Mouse (Mus musculus): ENCODE measurements at regions not wholly inside any gene's neighbourhood (a gene's known extent, or its start where the extent isn't known, plus 50 kb on each side); places are given as distances from the start of the nearest gene placed in this dataset.

DNA sequence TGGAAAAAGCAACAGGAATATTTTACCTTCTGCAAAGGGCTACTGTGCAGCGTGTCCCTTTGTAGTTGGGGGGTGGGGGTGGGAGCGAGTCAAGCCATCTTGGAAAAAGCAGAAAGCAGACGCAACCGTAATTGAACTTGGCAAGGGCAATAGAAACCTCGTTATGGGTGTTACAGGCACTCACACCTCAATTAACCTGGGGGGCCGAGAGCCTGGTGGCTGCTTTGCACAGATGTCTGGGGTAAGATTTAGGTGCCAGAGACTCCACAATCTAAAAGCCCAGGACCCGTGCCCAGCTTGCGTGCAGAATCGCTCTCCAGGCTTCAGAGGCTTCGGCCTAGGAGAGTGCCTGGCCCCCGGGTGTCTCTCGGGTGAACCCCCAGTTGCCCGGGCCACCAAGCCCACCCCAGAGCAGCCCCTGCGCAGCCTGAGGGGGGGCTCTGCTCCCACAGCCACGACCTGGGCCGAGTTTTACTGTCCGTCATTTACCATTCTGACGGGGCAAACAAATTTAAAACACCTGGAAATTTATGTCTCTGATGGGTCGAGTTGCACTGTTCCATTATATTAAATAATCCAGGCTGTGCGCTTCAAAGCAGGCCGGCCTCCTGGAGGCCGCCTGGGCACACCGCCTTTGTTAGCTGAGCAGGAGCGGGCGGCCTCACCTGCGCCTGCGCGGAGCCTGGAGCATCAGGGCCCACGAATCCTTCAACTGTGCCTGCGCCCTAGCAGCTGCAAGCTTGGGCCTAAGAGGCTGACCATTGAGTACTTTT, 212.4 kb downstream of the Srbd1 start:
- Histone ChIP-seq H3K4me1 (ENCODE audit: control insufficient read depth, insufficient read depth) (no peaks in the 10 kb centered on the region), H3K9ac (replicated peaks; ENCODE audit: low read depth, low read length) (no peak overlapping the region), H3K36me3 (replicated peaks; ENCODE audit: control insufficient read depth, insufficient read depth, low read length) (no peaks in the 10 kb centered on the region), H3K27me3 (ENCODE audit: control insufficient read depth, insufficient read depth, low read length) (no peaks in the 10 kb centered on the region), H3K4me3 (ENCODE audit: low read depth, low read length) (no peak overlapping the region), H3K4me2 (ENCODE audit: low read depth, low read length) (no peak overlapping the region), H3K27ac (ENCODE audit: low read depth) (no peak overlapping the region), H3K9me3 (replicated peaks; ENCODE audit: control insufficient read depth, low read length) (no peaks in the 10 kb centered on the region)
- WGBS, result 86% methylated on average over 30 of the region's 30 CpGs
- DNase-seq (ENCODE audit: low spot score) (no peak), ATAC-seq (ENCODE audit: insufficient read depth, low read depth) (no peak)
- no peak for TF ChIP-seq EP300 (IDR thresholded peaks at IDR 0.05; ENCODE audit: low read depth)
- no peak for TF ChIP-seq CTCF (IDR thresholded peaks at IDR 0.05; ENCODE audit: low read depth)

GRCm38 (mm10) chr17:85931955-85932354, 213.0 kb downstream of the Srbd1 start:
- no peak for ATAC-seq (ENCODE audit: insufficient read depth, low read depth)
- no peak for DNase-seq (ENCODE audit: low spot score)
- Histone ChIP-seq H3K4me1 (ENCODE audit: control insufficient read depth, insufficient read depth) (no peaks in the 10 kb centered on the region), H3K4me3 (ENCODE audit: low read depth, low read length) (no peak overlapping the region), H3K27me3 (ENCODE audit: control insufficient read depth, insufficient read depth, low read length) (no peaks in the 10 kb centered on the region), H3K27ac (ENCODE audit: low read depth) (no peak overlapping the region), H3K9ac (replicated peaks; ENCODE audit: low read depth, low read length) (no peak overlapping the region), H3K9me3 (replicated peaks; ENCODE audit: control insufficient read depth, low read length) (no peaks in the 10 kb centered on the region), H3K4me2 (ENCODE audit: low read depth, low read length) (no peak overlapping the region), H3K36me3 (replicated peaks; ENCODE audit: control insufficient read depth, insufficient read depth, low read length) (no peaks in the 10 kb centered on the region)
- TF ChIP-seq EP300 (IDR thresholded peaks at IDR 0.05; ENCODE audit: low read depth), result no peak
- TF ChIP-seq CTCF (IDR thresholded peaks at IDR 0.05; ENCODE audit: low read depth), result no peak
- 88% methylated on average over 10 of the region's 10 CpGs for WGBS

GRCm38 (mm10) chr17:85930789-85931188, 214.2 kb downstream of the Srbd1 start:
- no peaks in the 10 kb centered on the region for H3K27me3 ChIP-seq (ENCODE audit: control insufficient read depth, insufficient read depth, low read length)
- no peak overlapping the region for H3K4me2 ChIP-seq (ENCODE audit: low read depth, low read length)
- TF ChIP-seq CTCF (IDR thresholded peaks at IDR 0.05; ENCODE audit: low read depth), result no peak
- no peak for TF ChIP-seq EP300 (IDR thresholded peaks at IDR 0.05; ENCODE audit: low read depth)
- H3K9me3 ChIP-seq (replicated peaks; ENCODE audit: control insufficient read depth, low read length), result no peaks in the 10 kb centered on the region
- no peaks in the 10 kb centered on the region for H3K4me1 ChIP-seq (ENCODE audit: control insufficient read depth, insufficient read depth)
- no peak overlapping the region for H3K4me3 ChIP-seq (ENCODE audit: low read depth, low read length)
- H3K36me3 ChIP-seq (replicated peaks; ENCODE audit: control insufficient read depth, insufficient read depth, low read length), result no peaks in the 10 kb centered on the region
- no peak for DNase-seq (ENCODE audit: low spot score)
- 81% methylated on average over 5 of the region's 5 CpGs for WGBS
- no peak overlapping the region for H3K9ac ChIP-seq (replicated peaks; ENCODE audit: low read depth, low read length)
- no peak overlapping the region for H3K27ac ChIP-seq (ENCODE audit: low read depth)
- no peak for ATAC-seq (ENCODE audit: insufficient read depth, low read depth)

- Histone ChIP-seq H3K4me3 (ENCODE audit: low read depth, low read length) (no peak overlapping the region), H3K9ac (replicated peaks; ENCODE audit: low read depth, low read length) (no peak overlapping the region), H3K4me1 (ENCODE audit: control insufficient read depth, insufficient read depth) (no peaks in the 10 kb centered on the region), H3K4me2 (ENCODE audit: low read depth, low read length) (no peak overlapping the region), H3K9me3 (replicated peaks; ENCODE audit: control insufficient read depth, low read length) (no peaks in the 10 kb centered on the region), H3K27ac (ENCODE audit: low read depth) (no peak overlapping the region), H3K36me3 (replicated peaks; ENCODE audit: control insufficient read depth, insufficient read depth, low read length) (no peaks in the 10 kb centered on the region), H3K27me3 (ENCODE audit: control insufficient read depth, insufficient read depth, low read length) (no peaks in the 10 kb centered on the region)
- TF ChIP-seq CTCF (IDR thresholded peaks at IDR 0.05; ENCODE audit: low read depth) (no peak), EP300 (IDR thresholded peaks at IDR 0.05; ENCODE audit: low read depth) (no peak)
- DNase-seq (ENCODE audit: low spot score) (no peak), ATAC-seq (ENCODE audit: insufficient read depth, low read depth) (no peak)
- WGBS, result 80% methylated on average over 3 of the region's 3 CpGs
Measured at GRCm38 (mm10) chr17:85930331-85930730, 214.6 kb downstream of the Srbd1 start.

GRCm38 (mm10) chr17:85929699-85930286, 215.2 kb downstream of the Srbd1 start:
- no peaks in the 10 kb centered on the region for H3K4me1 ChIP-seq (ENCODE audit: control insufficient read depth, insufficient read depth)
- no peak overlapping the region for H3K27ac ChIP-seq (ENCODE audit: low read depth)
- no peak for ATAC-seq (ENCODE audit: insufficient read depth, low read depth)
- 84% methylated on average over 12 of the region's 12 CpGs for WGBS
- H3K9ac ChIP-seq (replicated peaks; ENCODE audit: low read depth, low read length), result no peak overlapping the region
- no peaks in the 10 kb centered on the region for H3K9me3 ChIP-seq (replicated peaks; ENCODE audit: control insufficient read depth, low read length)
- no peak for DNase-seq (ENCODE audit: low spot score)
- H3K4me3 ChIP-seq (ENCODE audit: low read depth, low read length), result no peak overlapping the region
- no peaks in the 10 kb centered on the region for H3K36me3 ChIP-seq (replicated peaks; ENCODE audit: control insufficient read depth, insufficient read depth, low read length)
- no peaks in the 10 kb centered on the region for H3K27me3 ChIP-seq (ENCODE audit: control insufficient read depth, insufficient read depth, low read length)
- no peak for TF ChIP-seq CTCF (IDR thresholded peaks at IDR 0.05; ENCODE audit: low read depth)
- no peak for TF ChIP-seq EP300 (IDR thresholded peaks at IDR 0.05; ENCODE audit: low read depth)
- H3K4me2 ChIP-seq (ENCODE audit: low read depth, low read length), result no peak overlapping the region
